Mouse (Mus musculus): ENCODE measurements around the gene Csrnp3. TPM values are rescaled to one million over a fixed set of nuclear protein-coding genes. Genes with fewer than 3 reads are reported as not detected.

The Csrnp3 gene
- total and polyA plus RNA-seq, 3 experiments: 0.04 to 0.39 (median 0.34) TPM

GRCm38 (mm10) chr2:65909724-65910521 is 64.4 kb downstream of the Csrnp3 start:
- TF ChIP-seq CTCF (IDR thresholded peaks at IDR 0.05) (no peak), EP300 (IDR thresholded peaks at IDR 0.05; ENCODE audit: insufficient read depth, low read depth, low read length) (no peak), POLR2A (IDR thresholded peaks at IDR 0.05; ENCODE audit: insufficient read depth, low read depth, low read length) (no peak)

DNA sequence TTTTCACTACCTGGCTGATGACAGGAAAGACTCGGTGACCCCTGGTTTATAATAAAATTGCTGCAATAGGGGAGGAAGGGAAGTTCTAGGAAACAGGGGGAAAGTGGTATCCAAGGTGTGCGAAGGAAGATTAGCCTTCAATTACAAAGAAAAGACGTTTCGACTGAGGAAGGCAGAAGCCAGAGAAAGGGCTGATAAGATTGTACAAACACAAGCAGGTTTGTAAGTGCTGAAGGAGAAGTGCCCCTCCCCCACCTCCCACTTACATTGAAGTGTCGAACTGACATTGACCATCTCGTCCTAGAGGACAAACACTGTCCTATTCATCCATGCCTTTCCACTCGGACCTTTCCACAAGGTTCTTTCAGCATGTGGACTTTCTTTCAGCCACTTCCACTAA is 70.4 kb downstream of the Csrnp3 start:
- no peaks in the 10 kb centered on the region for H3K4me1 ChIP-seq (ENCODE audit: control insufficient read depth, insufficient read depth, low read length)
- no peak overlapping the region for H3K9ac ChIP-seq (ENCODE audit: low read depth, low read length)
- WGBS: 26% methylated on average over 7 of the region's 7 CpGs
- H3K4me3 ChIP-seq: no peak overlapping the region
- H3K27me3 ChIP-seq (ENCODE audit: control insufficient read depth, insufficient read depth, low read length): no peaks in the 10 kb centered on the region; the same call in 1 of the 2 replicates
- DNase-seq: no peak
- H3K79me2 ChIP-seq (replicated peaks; ENCODE audit: control insufficient read depth, insufficient read depth, low read length): no peaks in the 10 kb centered on the region
- no peak for TF ChIP-seq EP300 (IDR thresholded peaks at IDR 0.05; ENCODE audit: insufficient read depth, low read depth, low read length)
- no peak for TF ChIP-seq POLR2A (IDR thresholded peaks at IDR 0.05; ENCODE audit: insufficient read depth, low read depth, low read length)
- TF ChIP-seq CTCF (IDR thresholded peaks at IDR 0.05): no peak
- intact Hi-C loops (cut with DNase I): no loop called here
- H3K36me3 ChIP-seq (ENCODE audit: control insufficient read depth, insufficient read depth, low read length): no peaks in the 10 kb centered on the region
- H3K27ac ChIP-seq: no peak overlapping the region

More at GRCm38 (mm10) chr2:65909724-65910521, 64.4 kb downstream of the Csrnp3 start:
- Histone ChIP-seq H3K4me1 (ENCODE audit: control insufficient read depth, insufficient read depth, low read length) (no peaks in the 10 kb centered on the region), H3K27me3 (ENCODE audit: control insufficient read depth, insufficient read depth, low read length) (no peaks in the 10 kb centered on the region), H3K79me2 (replicated peaks; ENCODE audit: control insufficient read depth, insufficient read depth, low read length) (no peaks in the 10 kb centered on the region), H3K36me3 (ENCODE audit: control insufficient read depth, insufficient read depth, low read length) (no peaks in the 10 kb centered on the region), H3K4me3 (peak overlapping the region; percentile 20; the same call in 1 of the 2 replicates), H3K27ac (no peak overlapping the region), H3K9ac (ENCODE audit: low read depth, low read length) (no peak overlapping the region)
- 25% methylated on average over 13 of the region's 13 CpGs for WGBS
- no peak for DNase-seq
- intact Hi-C loops (cut with DNase I): no loop called here

GRCm38 (mm10) chr2:65920651-65921412 is 75.3 kb downstream of the Csrnp3 start:
- H3K27ac ChIP-seq: no peak overlapping the region
- no peak for DNase-seq
- no peak overlapping the region for H3K9ac ChIP-seq (ENCODE audit: low read depth, low read length)
- TF ChIP-seq POLR2A (IDR thresholded peaks at IDR 0.05; ENCODE audit: insufficient read depth, low read depth, low read length) (no peak), EP300 (IDR thresholded peaks at IDR 0.05; ENCODE audit: insufficient read depth, low read depth, low read length) (no peak), CTCF (IDR thresholded peaks at IDR 0.05) (no peak)
- WGBS: 45% methylated on average over 9 of the region's 9 CpGs
- H3K79me2 ChIP-seq (replicated peaks; ENCODE audit: control insufficient read depth, insufficient read depth, low read length): no peaks in the 10 kb centered on the region
- no peaks in the 10 kb centered on the region; the same call in 1 of the 2 replicates for H3K27me3 ChIP-seq (ENCODE audit: control insufficient read depth, insufficient read depth, low read length)
- H3K4me3 ChIP-seq: no peak overlapping the region
- H3K4me1 ChIP-seq (ENCODE audit: control insufficient read depth, insufficient read depth, low read length): no peaks in the 10 kb centered on the region
- H3K36me3 ChIP-seq (ENCODE audit: control insufficient read depth, insufficient read depth, low read length): no peaks in the 10 kb centered on the region
- intact Hi-C loops (cut with DNase I): no loop called here

GRCm38 (mm10) chr2:65925363-65925941 is 79.9 kb downstream of the Csrnp3 start:
- Histone ChIP-seq H3K4me3 (no peak overlapping the region), H3K36me3 (ENCODE audit: control insufficient read depth, insufficient read depth, low read length) (no peaks in the 10 kb centered on the region)
- intact Hi-C loops (cut with DNase I): no loop called here

GRCm38 (mm10) chr2:65926935-65927708 is 81.6 kb downstream of the Csrnp3 start:
- TF ChIP-seq CTCF (IDR thresholded peaks at IDR 0.05) (no peak), EP300 (IDR thresholded peaks at IDR 0.05; ENCODE audit: insufficient read depth, low read depth, low read length) (no peak), POLR2A (IDR thresholded peaks at IDR 0.05; ENCODE audit: insufficient read depth, low read depth, low read length) (no peak)
- intact Hi-C loops (cut with DNase I): no loop called here
- H3K9ac ChIP-seq (ENCODE audit: low read depth, low read length): no peak overlapping the region
- no peaks in the 10 kb centered on the region for H3K79me2 ChIP-seq (replicated peaks; ENCODE audit: control insufficient read depth, insufficient read depth, low read length)
- no peaks in the 10 kb centered on the region for H3K4me1 ChIP-seq (ENCODE audit: control insufficient read depth, insufficient read depth, low read length)
- no peaks in the 10 kb centered on the region for H3K36me3 ChIP-seq (ENCODE audit: control insufficient read depth, insufficient read depth, low read length)
- DNase-seq: no peak
- H3K27ac ChIP-seq: no peak overlapping the region
- no peak overlapping the region for H3K4me3 ChIP-seq
- WGBS: 57% methylated on average over 8 of the region's 8 CpGs
- H3K27me3 ChIP-seq (ENCODE audit: control insufficient read depth, insufficient read depth, low read length): no peaks in the 10 kb centered on the region

More at GRCm38 (mm10) chr2:65925363-65925941, 79.9 kb downstream of the Csrnp3 start:
- TF ChIP-seq EP300 (IDR thresholded peaks at IDR 0.05; ENCODE audit: insufficient read depth, low read depth, low read length) (no peak), POLR2A (IDR thresholded peaks at IDR 0.05; ENCODE audit: insufficient read depth, low read depth, low read length) (no peak), CTCF (IDR thresholded peaks at IDR 0.05) (no peak)
- no peak for DNase-seq
- H3K79me2 ChIP-seq (replicated peaks; ENCODE audit: control insufficient read depth, insufficient read depth, low read length): no peaks in the 10 kb centered on the region
- WGBS: 85% methylated on average over 15 of the region's 15 CpGs
- no peak overlapping the region for H3K9ac ChIP-seq (ENCODE audit: low read depth, low read length)
- H3K4me1 ChIP-seq (ENCODE audit: control insufficient read depth, insufficient read depth, low read length): no peaks in the 10 kb centered on the region
- no peaks in the 10 kb centered on the region for H3K27me3 ChIP-seq (ENCODE audit: control insufficient read depth, insufficient read depth, low read length)
- H3K27ac ChIP-seq: no peak overlapping the region
